Mouse (Mus musculus) urinary bladder, postnatal 4 days (tissue): ENCODE data around the gene Ptprg.

ENCODE experiments used
- DNase-seq, 2 experiments: peaks; one replicate each; pipeline ENCODE4 v3.0.0; 2021 to 2022; ENCODE audit warnings: low spot score in 2 of 2

Ptprg gene

DNA sequence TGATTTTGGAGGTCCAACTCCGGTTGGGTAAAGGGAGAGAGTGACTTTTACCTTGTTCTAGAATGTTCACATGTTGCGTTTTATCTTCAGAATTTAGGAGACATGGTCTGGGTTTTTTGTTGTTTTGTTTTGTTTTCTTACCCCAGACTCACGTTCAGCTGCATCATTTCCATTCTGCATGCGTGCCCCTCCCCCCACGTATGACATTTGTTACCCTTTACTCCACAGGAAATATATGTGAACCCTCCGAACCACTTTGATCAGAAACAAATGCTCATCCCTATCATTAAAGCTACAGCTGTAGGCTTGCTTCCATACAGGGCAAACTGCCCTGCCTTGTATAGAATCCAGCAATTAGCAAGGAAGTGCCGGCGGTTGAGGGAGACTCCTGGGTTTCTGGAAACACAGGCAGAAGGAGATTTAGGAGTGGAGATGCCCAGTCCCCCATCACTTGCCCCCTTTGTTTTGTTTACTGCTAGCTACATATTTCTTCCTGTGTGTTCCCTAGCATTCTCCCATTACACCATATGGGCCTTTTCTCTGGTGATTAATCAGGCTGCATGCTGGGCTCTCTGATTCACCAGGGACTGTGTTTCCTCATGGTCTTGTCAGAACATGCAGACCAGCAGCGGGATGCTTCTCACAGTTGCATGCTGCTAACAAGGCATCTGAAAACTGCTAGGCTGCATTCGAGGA, 130.2 kb downstream of the Ptprg start:
- DNase-seq, result no peak

- no peak for DNase-seq
Measured at GRCm38 (mm10) chr14:11684104-11684503, 130.8 kb downstream of the Ptprg start.

DNA sequence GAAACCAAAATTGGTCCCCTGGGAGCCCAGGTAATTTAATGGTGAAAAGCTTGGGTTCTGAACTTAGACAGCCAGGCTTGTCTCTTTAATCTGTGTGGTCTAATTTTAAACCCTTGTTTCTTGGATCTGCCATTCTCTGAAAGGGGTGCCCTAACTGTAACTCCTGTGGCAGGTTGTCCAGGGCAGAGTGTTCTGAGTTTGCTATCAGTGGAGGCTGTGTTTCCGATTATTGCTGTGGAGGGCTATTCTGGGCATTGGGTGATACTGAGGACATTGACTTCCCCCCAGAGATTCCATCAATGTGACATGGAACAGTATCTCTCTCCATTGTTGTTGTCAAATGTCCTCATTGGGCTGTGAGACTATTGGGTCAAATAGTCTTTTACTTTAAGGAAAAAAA, 134.2 kb downstream of the Ptprg start:
- no peak for DNase-seq

- DNase-seq, result no peak
Measured at GRCm38 (mm10) chr14:11688142-11688541, 134.8 kb downstream of the Ptprg start.

DNA sequence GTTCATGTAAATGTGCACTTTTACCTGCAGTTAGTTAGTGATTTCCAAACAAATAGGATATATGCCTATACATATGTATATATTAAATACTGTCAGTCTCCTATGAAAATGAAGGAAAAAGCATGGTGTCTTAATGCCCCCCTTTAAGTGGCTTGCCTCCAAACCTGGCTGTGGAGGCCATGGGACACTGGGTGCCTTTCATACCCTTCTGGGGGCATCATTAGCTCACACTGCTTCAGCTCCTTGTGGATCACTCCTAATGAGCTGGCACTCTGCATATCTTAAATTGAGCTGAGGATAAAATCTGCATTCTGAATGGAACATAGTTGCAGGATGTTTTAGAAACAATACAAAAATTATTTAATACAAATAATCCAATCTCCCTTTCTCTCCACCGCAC, 136.7 kb downstream of the Ptprg start:
- no peak for DNase-seq

GRCm38 (mm10) chr14:11691531-11691930, 138.2 kb downstream of the Ptprg start:
- no peak for DNase-seq

- DNase-seq, result no peak
Measured at GRCm38 (mm10) chr14:11698880-11699279, 145.5 kb downstream of the Ptprg start.

- DNase-seq, result no peak
Measured at GRCm38 (mm10) chr14:11699654-11700053, 146.3 kb downstream of the Ptprg start.

DNA sequence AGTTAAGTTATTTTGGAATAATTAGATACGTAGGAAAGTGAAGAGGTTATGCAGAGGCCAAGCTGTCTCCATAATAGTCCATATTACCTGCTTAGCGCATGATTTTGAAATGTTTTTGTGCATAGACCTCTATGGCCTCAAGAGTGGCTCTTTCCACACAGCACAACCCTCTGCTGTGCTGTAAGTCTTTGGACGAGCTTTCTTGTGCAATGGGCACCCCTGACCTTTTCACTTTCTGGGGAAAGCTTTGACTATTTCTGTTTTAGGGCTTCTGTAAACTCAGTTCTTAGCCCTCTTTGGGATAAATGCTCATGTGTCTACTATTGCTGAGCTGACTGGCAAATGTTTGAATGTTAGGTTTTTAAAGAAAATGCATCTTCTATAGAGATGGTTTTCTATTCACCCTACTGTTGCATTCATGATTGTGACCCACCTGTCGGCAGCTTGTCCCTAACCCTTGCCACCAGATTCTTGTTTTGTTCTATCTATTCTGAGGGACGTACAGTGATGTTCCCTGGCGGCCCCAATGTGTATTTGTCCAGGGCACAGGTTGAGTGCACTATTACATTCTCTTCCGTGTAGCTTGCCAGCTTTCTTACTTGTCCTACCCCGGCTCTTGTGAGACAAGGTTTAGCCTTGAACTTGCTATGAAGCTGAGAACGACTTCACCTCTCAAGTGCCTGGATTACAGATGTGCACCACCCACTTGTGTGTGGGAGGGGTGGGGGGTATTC, 148.4 kb downstream of the Ptprg start:
- no peak for DNase-seq

DNA sequence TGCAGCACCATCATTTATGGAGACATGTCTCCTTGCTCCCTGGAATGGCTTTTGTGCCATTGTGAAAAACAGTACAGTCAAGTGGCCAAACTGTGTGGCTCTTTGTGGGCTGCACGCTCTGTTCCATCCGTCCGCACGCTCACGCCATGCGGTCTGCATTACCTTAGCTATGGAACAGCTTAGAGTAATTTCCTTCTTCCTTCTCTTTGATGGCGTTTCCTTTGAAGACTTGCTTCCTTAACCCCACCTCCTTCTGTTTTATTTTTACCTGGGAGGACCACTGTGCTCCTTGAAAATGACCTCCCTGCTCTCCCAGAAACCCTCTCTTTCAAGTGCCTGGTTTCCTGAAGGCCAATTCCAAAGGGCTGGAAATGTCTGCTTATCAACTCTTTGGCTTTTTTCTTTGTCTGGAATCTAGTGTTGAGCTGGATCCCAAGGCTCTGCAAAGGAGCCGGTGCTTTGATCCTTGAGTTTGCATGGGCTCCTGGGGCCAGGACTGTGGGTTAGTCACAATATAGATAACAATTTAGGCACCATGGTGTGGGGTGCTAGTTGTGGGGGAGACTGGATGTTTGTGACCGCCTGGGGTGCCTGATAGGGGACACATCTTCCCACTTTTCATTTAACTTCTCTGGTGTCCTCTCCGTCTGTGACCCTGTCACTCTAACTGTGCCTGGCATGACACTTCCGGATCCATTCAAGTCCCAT, 149.6 kb downstream of the Ptprg start:
- DNase-seq, result no peak

DNA sequence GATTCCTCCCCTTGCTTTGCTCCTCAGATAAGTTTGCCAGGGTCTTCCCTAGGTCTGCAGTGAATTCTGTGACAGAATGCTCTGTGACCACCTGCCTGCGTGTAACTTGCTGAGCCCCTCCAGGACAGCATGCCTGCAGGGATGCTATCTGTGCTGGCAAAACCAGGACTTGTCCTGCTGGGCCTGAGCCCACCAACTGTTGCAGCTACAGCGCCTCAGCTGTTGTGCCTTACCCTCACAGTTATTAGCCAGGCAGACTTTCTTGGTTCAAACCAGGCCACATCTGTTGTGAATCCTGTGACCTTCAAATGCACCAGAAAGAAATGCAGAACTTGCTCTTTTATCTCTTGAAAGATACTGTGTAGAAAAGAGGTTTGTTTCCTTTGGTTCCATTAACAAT, 151.5 kb downstream of the Ptprg start:
- DNase-seq, result no peak

DNA sequence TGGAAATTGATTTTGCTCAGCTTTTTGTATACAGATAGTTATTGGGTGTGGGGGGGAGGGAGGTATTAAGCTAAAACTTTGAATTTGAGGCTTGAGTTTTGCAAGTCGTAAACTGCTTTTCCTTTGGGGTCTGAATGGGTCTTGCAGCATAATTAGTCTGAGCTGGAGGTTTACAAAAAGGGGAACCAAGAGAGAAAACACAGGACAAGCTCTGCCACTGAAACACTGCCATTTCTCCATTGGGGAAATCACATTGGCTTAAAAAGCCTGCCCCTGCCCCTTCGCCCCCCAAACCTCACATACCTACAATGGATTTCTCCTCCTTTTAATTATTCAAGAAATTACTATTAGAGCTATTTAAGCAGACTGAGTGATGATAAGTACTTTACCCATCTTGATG, 156.0 kb downstream of the Ptprg start:
- no peak for DNase-seq

- DNase-seq, result no peak
Measured at GRCm38 (mm10) chr14:11709798-11710197, 156.5 kb downstream of the Ptprg start.

DNA sequence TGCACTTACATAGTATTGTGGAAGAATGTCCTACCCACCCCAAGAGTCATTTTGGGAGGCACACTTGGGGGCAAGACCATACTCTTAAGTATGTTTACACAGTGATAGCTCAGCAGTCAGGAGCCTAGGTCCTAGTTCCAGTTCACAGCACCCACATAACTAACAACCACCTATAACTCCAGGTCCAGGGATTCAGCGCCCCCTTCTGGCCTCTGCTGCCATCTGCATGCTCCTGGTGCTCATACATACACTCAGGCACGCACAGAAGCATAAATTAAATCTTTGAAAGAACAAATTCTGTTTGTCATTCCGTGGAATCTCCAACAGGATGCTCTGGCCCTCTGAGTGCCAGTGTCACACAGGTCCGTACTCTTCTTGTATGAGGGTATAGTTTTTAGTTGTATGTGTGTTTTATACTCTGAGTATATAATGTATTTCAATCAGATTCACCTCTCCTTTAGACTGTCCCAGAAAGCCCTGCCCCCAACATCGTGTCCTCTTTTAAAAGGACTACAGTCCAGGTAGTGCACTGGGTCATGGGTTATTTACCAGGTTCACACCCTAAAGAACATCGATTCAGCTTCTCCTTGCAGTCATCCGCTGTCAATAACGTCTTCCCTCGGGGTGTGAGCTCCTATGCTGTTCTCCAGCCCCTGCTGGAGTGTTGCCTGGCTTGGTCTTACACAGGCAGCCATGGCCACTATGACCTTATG, 157.2 kb downstream of the Ptprg start:
- DNase-seq, result no peak

DNA sequence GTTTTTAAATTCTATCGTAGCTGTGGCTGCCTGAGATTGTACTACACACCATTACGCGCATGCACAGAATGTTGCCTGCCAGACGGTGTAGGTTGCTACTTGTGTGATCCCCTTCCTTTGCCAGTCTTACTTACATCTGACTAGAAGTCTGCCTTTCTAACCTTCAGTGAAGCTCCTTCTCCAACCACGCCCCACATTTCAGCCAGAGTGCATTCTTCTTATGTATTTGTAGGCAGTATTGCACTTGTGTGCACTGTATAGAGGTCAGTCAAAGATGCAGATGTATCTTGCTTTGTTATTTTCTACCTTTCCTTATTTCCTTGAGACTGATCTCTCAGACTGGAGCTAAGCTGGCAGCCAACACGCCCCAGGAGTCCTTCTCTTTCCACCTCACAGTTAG, 158.8 kb downstream of the Ptprg start:
- no peak for DNase-seq

GRCm38 (mm10) chr14:11716230-11716629, 162.9 kb downstream of the Ptprg start:
- no peak for DNase-seq

DNA sequence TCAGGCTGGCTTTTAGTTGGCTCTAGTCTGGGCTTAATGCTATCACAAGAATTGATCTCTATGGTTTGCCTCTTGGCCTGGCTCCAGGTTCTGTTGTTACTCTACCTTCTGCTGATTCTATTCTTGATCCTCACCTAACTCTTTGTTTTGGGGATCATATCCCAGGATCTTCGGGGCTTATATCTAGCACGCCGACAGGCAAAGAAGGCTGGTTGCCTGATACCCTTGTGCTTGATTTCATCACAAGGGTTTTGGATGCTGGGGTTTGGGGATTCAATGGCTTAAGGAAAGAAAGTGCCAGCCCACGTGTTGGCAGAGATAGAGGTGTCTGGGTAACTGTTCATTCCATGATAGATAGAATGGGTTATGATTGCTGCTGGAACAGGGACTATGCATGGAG, 164.9 kb downstream of the Ptprg start:
- DNase-seq, result no peak

DNA sequence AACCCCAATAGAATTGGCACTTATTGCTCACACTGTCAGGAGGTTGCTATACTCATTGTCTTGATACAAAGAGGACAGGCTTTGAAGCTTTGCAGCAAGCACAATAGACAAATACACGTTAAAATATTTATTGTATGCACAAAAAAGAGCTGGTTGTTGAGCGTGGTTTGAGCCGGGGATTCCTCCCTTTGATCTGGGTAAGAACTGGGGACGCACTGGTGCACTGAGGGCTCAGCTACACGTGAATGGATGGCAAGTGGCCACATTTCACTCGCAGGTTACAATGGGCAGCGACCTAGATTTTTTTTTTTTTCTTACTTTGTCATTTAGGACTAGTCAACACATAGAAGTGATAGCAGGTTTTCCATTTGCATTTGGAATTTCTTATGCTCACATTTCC, 165.9 kb downstream of the Ptprg start:
- DNase-seq, result no peak

- no peak for DNase-seq
Measured at GRCm38 (mm10) chr14:11722101-11722500, 168.8 kb downstream of the Ptprg start.

DNA sequence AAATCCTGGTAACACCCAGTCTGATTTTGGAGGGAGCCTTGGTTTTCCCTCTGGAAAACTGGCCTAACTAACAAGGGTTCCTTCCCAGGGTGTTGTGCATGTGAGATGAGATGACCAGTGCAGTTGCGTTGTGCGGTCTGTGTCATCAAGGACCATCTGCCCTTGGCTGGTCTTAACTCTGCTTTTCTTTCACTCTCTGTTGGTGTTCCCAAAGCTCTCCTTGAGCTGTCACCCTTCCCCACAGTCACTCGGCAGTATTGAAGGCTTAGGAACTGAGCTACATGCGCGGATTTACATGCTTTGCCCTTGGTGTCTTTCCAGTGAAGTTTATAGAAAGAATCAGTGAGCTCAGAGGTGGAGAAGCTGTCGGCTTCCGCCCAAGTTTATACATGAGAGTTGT, 170.5 kb downstream of the Ptprg start:
- no peak for DNase-seq

- DNase-seq, result no peak
Measured at GRCm38 (mm10) chr14:11731223-11731920, 178.0 kb downstream of the Ptprg start.

DNA sequence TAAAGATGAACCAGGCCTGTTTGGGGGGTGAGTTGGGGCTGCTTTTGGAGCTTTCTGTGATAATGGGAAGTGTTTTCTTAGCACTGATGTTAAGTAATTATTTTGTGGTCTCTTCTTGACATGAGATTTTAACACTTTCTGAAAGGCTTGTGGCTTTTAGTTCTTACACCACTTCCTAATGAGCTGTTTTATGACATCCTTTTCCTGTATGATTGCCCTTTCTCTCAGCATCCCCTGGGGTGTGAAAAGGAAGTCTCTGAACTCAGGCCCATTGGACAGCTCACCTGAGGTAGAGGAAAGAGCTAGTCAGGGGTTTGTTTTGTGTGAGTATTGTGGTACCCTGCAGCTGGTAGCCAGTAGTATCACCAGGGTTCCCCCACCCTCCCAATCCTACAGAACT, 179.0 kb downstream of the Ptprg start:
- DNase-seq, result no peak
